Mouse (Mus musculus) spleen, adult 2 months (tissue): ENCODE data around the gene BC048671.

Experiments
- CTCF ChIP-seq: fragments of 200-500 bp; IDR thresholded peaks from 2 replicates; pipeline ENCODE4 v1.5.1; 2011; ENCODE audit warnings: mild to moderate bottlenecking, inconsistent platforms; ENCODE audit not compliant: insufficient read depth, insufficient read length, insufficient replicate concordance; ENCODE audit errors: extremely low read depth
- POLR2A ChIP-seq: fragments of 200-500 bp; IDR thresholded peaks from 2 replicates; pipeline ENCODE4 v1.6.1; 2011; ENCODE audit warnings: low read depth, low read length, inconsistent platforms

GRCm38 (mm10) chr6:90315961-90316360 is 14.9 kb downstream of the BC048671 start:
- TF ChIP-seq POLR2A, result no peak
- TF ChIP-seq CTCF, result no peak
